14 mouse cellular contexts compared by ENCODE assay signal in the genomic region with DNA sequence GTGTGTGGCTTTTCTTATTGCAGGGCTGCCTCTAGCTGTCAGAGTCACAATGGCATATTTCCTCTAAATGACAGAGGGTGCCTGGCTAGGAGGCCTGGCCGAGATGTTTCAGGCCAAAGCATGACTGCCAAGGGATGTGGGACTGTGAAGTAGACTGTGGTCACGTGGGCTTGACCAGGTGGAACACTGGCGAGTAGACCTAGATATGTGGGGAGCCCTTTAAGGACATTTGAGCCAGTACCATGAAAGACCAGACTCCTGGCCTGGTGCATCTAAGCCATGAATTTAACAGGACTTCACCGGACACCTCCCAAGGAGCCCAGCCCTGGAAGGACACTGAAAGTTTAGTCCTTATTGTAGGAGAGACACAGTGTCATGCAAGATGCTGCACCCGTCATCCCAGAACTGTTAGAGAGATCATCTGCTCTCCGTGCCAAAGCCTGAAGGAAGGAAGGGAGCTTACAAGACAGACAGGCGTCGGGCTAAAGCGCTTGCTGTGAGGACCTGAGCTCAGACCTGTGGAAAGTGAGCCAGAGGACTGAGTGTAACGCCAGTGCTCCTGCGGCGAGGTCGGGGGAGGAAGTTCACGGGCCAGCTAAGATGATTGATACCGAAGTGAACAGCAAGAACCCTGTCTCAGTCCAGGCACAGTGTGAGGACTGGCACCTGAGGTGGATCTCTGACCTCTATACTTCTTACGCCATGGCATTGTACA. TPM values are rescaled to one million over a fixed set of nuclear protein-coding genes. Genes with fewer than 3 reads are reported as not detected.
DNase-seq lines count a peak whose midpoint lies in the region; ATAC-seq and TF ChIP-seq lines count a peak whose summit lies in the region.
"Had no signal": no experiment of that assay in that cellular context is flagged by ENCODE, and none has a peak within 500 bp of the region (broad histone marks: within the 10 kb centered on the region; RNA-seq: fewer than 3 reads in every experiment).

No protein-coding gene starts in this region.

- H3K4me2 ChIP-seq in hindbrain, embryonic 16.5 days (ENCODE audit: low read length), result peak overlapping the region; percentile 91

- no peak for TF ChIP-seq CTCF in gastrocnemius, adult 2 months (IDR thresholded peaks at IDR 0.05)
- TF ChIP-seq CTCF in G1E (IDR thresholded peaks at IDR 0.05; ENCODE audit: low read depth, low read length), result no peak

- H3K9me3 ChIP-seq in G1E (replicated peaks), result no peaks in the 10 kb centered on the region
- no peaks in the 10 kb centered on the region for H3K9me3 ChIP-seq in hindbrain, embryonic 16.5 days (ENCODE audit: control insufficient read depth, low read length)
- H3K9me3 ChIP-seq: embryonic facial prominence, embryonic 12.5 days; limb, embryonic 10.5 days; lung, embryonic 15.5 days had no signal

- peak overlapping the region; percentile 40 for H3K4me3 ChIP-seq in gastrocnemius, adult 2 months
- peak overlapping the region; percentile 10; the same call in 1 of the 2 replicates for H3K4me3 ChIP-seq in G1E (ENCODE audit: low read depth, low read length)
- H3K4me3 ChIP-seq in hindbrain, embryonic 16.5 days (ENCODE audit: low read length), result peak overlapping the region; percentile 77
- H3K4me3 ChIP-seq: lung, embryonic 15.5 days had no signal

- H3K36me3 ChIP-seq in G1E (replicated peaks), result peaks cover 46% of the 10 kb centered on the region
- no peaks in the 10 kb centered on the region for H3K36me3 ChIP-seq in hindbrain, embryonic 16.5 days (ENCODE audit: control insufficient read depth, insufficient read depth, low read length)
- H3K36me3 ChIP-seq: embryonic facial prominence, embryonic 12.5 days; limb, embryonic 10.5 days; lung, embryonic 15.5 days had no signal

- H3K27ac ChIP-seq in gastrocnemius, adult 2 months, result peak overlapping the region; percentile 75
- H3K27ac ChIP-seq in hindbrain, embryonic 16.5 days (ENCODE audit: low read depth, low read length), result no peak overlapping the region
- H3K27ac ChIP-seq: embryonic facial prominence, embryonic 12.5 days; limb, embryonic 10.5 days; lung, embryonic 15.5 days had no signal

- intact Hi-C loops in gastrocnemius, adult 2 months (cut with DNase I), result no loop called here
- intact Hi-C loops in gastrocnemius, postnatal 14 days (cut with DNase I; ENCODE audit: low total_unique reads), result no loop called here

- ATAC-seq in G1E (ENCODE audit: extremely low read depth, insufficient number of reproducible peaks, low FRiP score, poor library complexity, severe bottlenecking), result no peak
- ATAC-seq in hindbrain, embryonic 16.5 days, result no peak

- 87% methylated on average over 16 of the region's 16 CpGs for WGBS in hindbrain, embryonic 16.5 days

- no peak overlapping the region for H3K9ac ChIP-seq in hindbrain, embryonic 16.5 days (ENCODE audit: low read depth, low read length)
- H3K9ac ChIP-seq: embryonic facial prominence, embryonic 12.5 days; lung, embryonic 15.5 days had no signal

- H3K27me3 ChIP-seq in G1E (ENCODE audit: insufficient read depth, low read length), result no peaks in the 10 kb centered on the region
- no peaks in the 10 kb centered on the region for H3K27me3 ChIP-seq in hindbrain, embryonic 16.5 days (replicated peaks; ENCODE audit: control insufficient read depth, insufficient read depth, low read length)

- DNase-seq in gastrocnemius, adult 2 months, result peak; percentile 65
- no peak for DNase-seq in gastrocnemius, postnatal 14 days
- DNase-seq in G1E (ENCODE audit: low spot score), result no peak
- peak; percentile 74 to 76 for DNase-seq in cerebellum, postnatal 10 days
- DNase-seq in embryo, embryonic 9.5 days (ENCODE audit: extremely low spot score), result no peak
- no peak for DNase-seq in left cerebral cortex, adult 18-20 months (ENCODE audit: low spot score in 2 of 2)
- DNase-seq in right cerebral cortex, postnatal 4 days, result no peak
- DNase-seq: kidney, postnatal 10 days had no signal

- peaks cover 67% of the 10 kb centered on the region for H3K4me1 ChIP-seq in G1E (ENCODE audit: insufficient read depth, low read depth, low read length)
- peaks cover 19% of the 10 kb centered on the region for H3K4me1 ChIP-seq in hindbrain, embryonic 16.5 days (ENCODE audit: control insufficient read depth, insufficient read depth, low read depth, low read length)

RNA-seq across cellular contexts. Expression of a gene that starts 2.2 kb away (rescaled TPM):
- total RNA-seq in gastrocnemius, adult 2 months (2021), result 10 to 100 TPM; 12.7 to 22.8 TPM
- total RNA-seq in gastrocnemius, postnatal 14 days (2021), result 10 to 100 TPM; 12.5 to 13.2 TPM
- 17.1 and 22.1 TPM in 2 replicates for total RNA-seq in G1E (2014; fragmentation: Nextera tagmentation)
- total RNA-seq in G1E (2017), result 17.6 and 18.6 TPM in 2 replicates
- polyA plus RNA-seq in G1E (2012), result 46.2 and 51.1 TPM in 2 replicates
- polyA plus RNA-seq in hindbrain, embryonic 16.5 days (2015; fragmentation: Nextera tagmentation; extraction: Ambion mirVana), result 478 and 542 TPM in 2 replicates
- total RNA-seq in left cerebral cortex, adult 18-20 months (2021), result 100 to 1,000 TPM; 328 to 345 TPM

RNA-seq across cellular contexts. Expression of a gene that starts 21.4 kb away (rescaled TPM):
- total RNA-seq in gastrocnemius, adult 2 months (2021), result not detected
- total RNA-seq in gastrocnemius, postnatal 14 days (2021), result not detected
- total RNA-seq in G1E (2014; fragmentation: Nextera tagmentation), result not detected in 2 replicates
- total RNA-seq in G1E (2017), result 0.33 and 0.46 TPM in 2 replicates
- 0.04 and 0.18 TPM in 2 replicates for polyA plus RNA-seq in G1E (2012)
- polyA plus RNA-seq in hindbrain, embryonic 16.5 days (2015; fragmentation: Nextera tagmentation; extraction: Ambion mirVana), result not detected in 2 replicates
- not detected for total RNA-seq in left cerebral cortex, adult 18-20 months (2021)
- total RNA-seq: gastrocnemius, postnatal 36 days had no signal
- polyA plus RNA-seq: brain, embryonic 14.5 days; embryonic facial prominence, embryonic 12.5 days; limb, embryonic 10.5 days had no signal

RNA-seq across cellular contexts. Expression of a gene that starts 27.9 kb away (rescaled TPM):
- under 1 TPM; 0.13 to 0.45 TPM for total RNA-seq in gastrocnemius, adult 2 months (2021)
- total RNA-seq in gastrocnemius, postnatal 14 days (2021), result under 1 TPM; 0.58 to 0.90 TPM
- total RNA-seq in G1E (2014; fragmentation: Nextera tagmentation), result 9.3 and 16.4 TPM in 2 replicates
- total RNA-seq in G1E (2017), result 4.2 and 4.3 TPM in 2 replicates
- 48.0 and 61.7 TPM in 2 replicates for polyA plus RNA-seq in G1E (2012)
- 0.34 and 0.46 TPM in 2 replicates for polyA plus RNA-seq in hindbrain, embryonic 16.5 days (2015; fragmentation: Nextera tagmentation; extraction: Ambion mirVana)
- total RNA-seq in left cerebral cortex, adult 18-20 months (2021), result 1 to 10 TPM; 3.0 to 3.4 TPM

Comparison
In these comparisons a context has a peak if more than half of its experiments do, and no peak if none do; other contexts are left out.
1. DNase-seq: peak in gastrocnemius, adult 2 months (single experiment) and cerebellum, postnatal 10 days (2 of 2); none in gastrocnemius, postnatal 14 days (single experiment), G1E (single experiment), embryo, embryonic 9.5 days (single experiment), left cerebral cortex, adult 18-20 months (0 of 2) and right cerebral cortex, postnatal 4 days (single experiment).
2. H3K4me3 ChIP-seq: peak in every context shown above with its lines; median percentile 77 in hindbrain, embryonic 16.5 days; 40 in gastrocnemius, adult 2 months; 10 in G1E.
3. RNA of a gene that starts 2.2 kb away (total RNA-seq): 328 to 345 TPM in left cerebral cortex, adult 18-20 months; 12.7 to 22.8 TPM in gastrocnemius, adult 2 months, 17.1 to 22.1 TPM in G1E and 12.5 to 13.2 TPM in gastrocnemius, postnatal 14 days; every median in the first group is over 10 times any median in the second.